Mouse (Mus musculus): ENCODE data around the gene Akp3.

GRCm38 (mm10) chr1:87154501-87155120 lies 29.8 kb downstream of the Akp3 start:
- no peak for TF ChIP-seq CTCF (IDR thresholded peaks at IDR 0.05; ENCODE audit: borderline replicate concordance, insufficient read depth, low read length)
- no peak for TF ChIP-seq POLR2A (IDR thresholded peaks at IDR 0.05; ENCODE audit: low read depth, low read length)

Measured in embryonic fibroblast, embryonic 13.5 days (primary cell).